Mouse (Mus musculus): ENCODE results near the gene Psma6. TPM values are rescaled to one million over a fixed set of nuclear protein-coding genes. Genes with fewer than 3 reads are reported as not detected.
A peak's percentile ranks its signal among the peaks of the same experiment; 100 is the strongest.
"Not testable (repeated sequence)": the region's sequence is repeated elsewhere in the genome, so short reads cannot be mapped to it uniquely, and the experiment has no call there.

Psma6 gene
- polyA plus RNA-seq (2012; rRNA removed) = 130 and 133 TPM in 2 replicates

GRCm38 (mm10) chr12:55384023-55384749, at the start of gene Psma6:
Gene Psma6 (plus strand): TSS chr12:55384222.
- no peak for DNase-seq (ENCODE audit: extremely low spot score in 1 of 2, low spot score in 1 of 2)

- DNase-seq (ENCODE audit: extremely low spot score in 1 of 2, low spot score in 1 of 2) = not testable (repeated sequence)
Observed at GRCm38 (mm10) chr12:55338490-55338889, 45.5 kb upstream of the Psma6 start.

GRCm38 (mm10) chr12:55343045-55343444, 41.0 kb upstream of the Psma6 start:
- DNase-seq (ENCODE audit: extremely low spot score in 1 of 2, low spot score in 1 of 2) = not testable (repeated sequence)

- DNase-seq (ENCODE audit: extremely low spot score in 1 of 2, low spot score in 1 of 2) = peak in 1 of 2 experiments; percentile 10
Observed at GRCm38 (mm10) chr12:55343998-55344397, 40.0 kb upstream of the Psma6 start.

- DNase-seq (ENCODE audit: extremely low spot score in 1 of 2, low spot score in 1 of 2) = peak in 1 of 2 experiments; percentile 6
Observed at GRCm38 (mm10) chr12:55344583-55344982, 39.4 kb upstream of the Psma6 start.

GRCm38 (mm10) chr12:55353423-55353822, 30.6 kb upstream of the Psma6 start:
- DNase-seq (ENCODE audit: extremely low spot score in 1 of 2, low spot score in 1 of 2) = no peak

GRCm38 (mm10) chr12:55354904-55355303, 29.1 kb upstream of the Psma6 start:
- DNase-seq (ENCODE audit: extremely low spot score in 1 of 2, low spot score in 1 of 2) = peak in 1 of 2 experiments; percentile 62

- no peak for DNase-seq (ENCODE audit: extremely low spot score in 1 of 2, low spot score in 1 of 2)
Observed at GRCm38 (mm10) chr12:55357303-55357702, 26.7 kb upstream of the Psma6 start.

- no peak for DNase-seq (ENCODE audit: extremely low spot score in 1 of 2, low spot score in 1 of 2)
Observed at GRCm38 (mm10) chr12:55360929-55361328, 23.1 kb upstream of the Psma6 start.

- no peak for DNase-seq (ENCODE audit: extremely low spot score in 1 of 2, low spot score in 1 of 2)
Observed at GRCm38 (mm10) chr12:55365083-55365482, 18.9 kb upstream of the Psma6 start.

GRCm38 (mm10) chr12:55372424-55373055, 11.5 kb upstream of the Psma6 start:
- DNase-seq (ENCODE audit: extremely low spot score in 1 of 2, low spot score in 1 of 2) = peak in 1 of 2 experiments; percentile 28

GRCm38 (mm10) chr12:55376956-55377609, 6.9 kb upstream of the Psma6 start:
- no peak for DNase-seq (ENCODE audit: extremely low spot score in 1 of 2, low spot score in 1 of 2)

- DNase-seq (ENCODE audit: extremely low spot score in 1 of 2, low spot score in 1 of 2) = no peak
Observed at GRCm38 (mm10) chr12:55377610-55377980, 6.4 kb upstream of the Psma6 start.

- DNase-seq (ENCODE audit: extremely low spot score in 1 of 2, low spot score in 1 of 2) = no peak
Observed at GRCm38 (mm10) chr12:55384826-55385225, 804 bp downstream of the Psma6 start.

- DNase-seq (ENCODE audit: extremely low spot score in 1 of 2, low spot score in 1 of 2) = peak in 1 of 2 experiments; percentile 23
Observed at GRCm38 (mm10) chr12:55385931-55386330, 1.9 kb downstream of the Psma6 start.

- no peak for DNase-seq (ENCODE audit: extremely low spot score in 1 of 2, low spot score in 1 of 2)
Observed at GRCm38 (mm10) chr12:55386456-55386855, 2.4 kb downstream of the Psma6 start.

- no peak for DNase-seq (ENCODE audit: extremely low spot score in 1 of 2, low spot score in 1 of 2)
Observed at GRCm38 (mm10) chr12:55387083-55387787, 3.2 kb downstream of the Psma6 start.

GRCm38 (mm10) chr12:55387788-55388465, 3.9 kb downstream of the Psma6 start:
- no peak for DNase-seq (ENCODE audit: extremely low spot score in 1 of 2, low spot score in 1 of 2)

GRCm38 (mm10) chr12:55388478-55388877, 4.5 kb downstream of the Psma6 start:
- DNase-seq (ENCODE audit: extremely low spot score in 1 of 2, low spot score in 1 of 2) = peak in 1 of 2 experiments; percentile 22

Measured in frontal cortex, adult 2 months (tissue).